Mouse (Mus musculus) left cerebral cortex, postnatal 4 days (tissue): ENCODE data around the gene Phb2. TPM values are rescaled to one million over a fixed set of nuclear protein-coding genes. Genes with fewer than 3 reads are reported as not detected.

ENCODE experiments used
- DNase-seq: peaks from one replicate; pipeline ENCODE4 v3.0.0-alpha.2; 2022
- intact Hi-C: fragments of 180-260 bp; cut with DNase I; formaldehyde crosslinking; loops from one replicate; pipeline ENCODE4 v1.15.1; 2025
- total RNA-seq, 2 experiments: library from RNA; stranded (reverse); gene quantifications; 2 replicates each; pipeline ENCODE4 v1.2.3; 2021

Gene Phb2
- total RNA-seq, 2 experiments from 2014 or later, result 169 to 170 TPM

DNA sequence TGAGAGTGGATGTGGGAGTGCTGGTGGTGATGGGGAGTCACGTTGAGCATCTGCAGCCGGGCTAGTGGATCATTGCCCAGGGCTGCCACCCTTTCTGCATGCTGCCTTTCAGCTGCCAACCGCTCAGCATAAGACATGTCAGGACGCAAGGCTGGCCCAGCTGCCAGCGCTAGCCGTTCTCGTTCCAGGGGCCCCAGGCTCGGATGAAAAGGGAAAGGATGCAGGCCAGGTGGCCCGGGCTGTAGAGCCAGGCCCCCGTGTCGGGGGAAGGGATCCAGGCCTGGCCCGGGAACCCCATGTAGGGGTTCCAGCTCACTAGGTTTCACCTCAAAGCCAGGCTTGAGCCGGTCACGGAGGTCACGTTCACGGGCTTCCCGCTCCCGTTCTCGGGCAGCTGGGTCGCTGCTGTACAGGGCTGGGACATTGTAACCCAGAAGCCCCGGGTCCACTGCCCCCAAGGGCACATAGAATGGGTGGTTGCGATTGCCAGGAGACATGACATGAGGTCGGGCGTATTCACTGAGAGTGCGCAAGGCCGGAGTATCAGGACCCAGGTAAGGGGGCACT is 32.7 kb downstream of the Phb2 start:
- peak; percentile 32 for DNase-seq
- intact Hi-C loops, result no loop called here

DNA sequence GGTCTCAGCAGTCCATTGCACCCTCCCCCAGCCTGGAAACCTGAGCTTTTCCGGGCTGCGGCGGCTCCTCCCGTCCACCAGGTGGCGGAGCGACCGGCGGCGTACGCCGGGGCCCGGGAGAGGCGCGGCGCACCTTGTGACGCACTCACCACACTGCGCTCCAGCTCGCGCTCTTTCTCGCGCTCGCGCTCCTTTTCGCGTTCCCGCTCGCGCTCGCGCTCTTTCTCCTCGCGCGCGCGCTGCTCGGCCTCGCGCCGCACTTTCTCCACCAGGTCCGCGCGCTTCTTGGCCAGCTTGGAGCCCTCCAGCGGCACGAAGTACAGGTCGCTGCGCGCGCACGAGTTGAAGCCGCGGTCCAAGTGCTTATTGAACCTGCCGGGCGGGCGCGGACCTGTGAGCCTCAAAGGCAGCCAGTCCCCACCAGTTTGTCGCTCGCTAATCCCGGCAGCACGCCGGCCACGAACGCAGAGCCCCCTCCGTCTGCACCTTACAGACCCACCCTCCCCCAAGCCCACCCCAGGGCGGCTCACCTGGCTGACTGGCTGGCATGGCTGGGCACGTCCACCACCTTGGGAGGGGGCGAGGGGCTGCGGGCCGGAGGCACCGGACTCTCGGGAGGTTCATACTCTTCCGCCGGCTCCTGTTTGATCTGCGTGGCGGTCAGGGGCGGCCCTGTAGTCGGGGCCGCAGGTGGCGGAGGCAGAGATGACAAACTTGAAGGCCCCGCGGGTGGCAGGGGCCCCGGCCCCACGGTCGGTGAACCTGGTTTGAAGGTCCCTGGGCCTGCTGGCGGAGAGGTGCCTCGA is 33.6 kb downstream of the Phb2 start:
- intact Hi-C loops, result no loop called here
- peak; percentile 96 for DNase-seq

DNA sequence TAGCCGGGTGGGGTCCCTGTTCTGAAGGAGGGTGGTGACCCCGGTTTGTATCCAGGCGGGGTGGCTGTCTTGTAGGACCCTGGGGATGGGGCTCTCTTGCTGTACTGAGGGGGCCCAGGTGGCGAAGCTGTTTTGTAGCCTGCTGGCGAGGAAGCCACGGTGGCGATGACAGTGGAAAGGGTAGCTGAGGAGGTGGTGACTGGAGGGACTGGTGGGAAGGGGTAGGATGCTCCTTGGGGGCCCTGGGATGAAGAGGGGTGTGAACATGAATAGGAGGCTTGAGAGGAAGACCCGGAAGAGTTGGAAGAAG is 34.1 kb downstream of the Phb2 start:
- no peak for DNase-seq
- intact Hi-C loops, result no loop called here

DNA sequence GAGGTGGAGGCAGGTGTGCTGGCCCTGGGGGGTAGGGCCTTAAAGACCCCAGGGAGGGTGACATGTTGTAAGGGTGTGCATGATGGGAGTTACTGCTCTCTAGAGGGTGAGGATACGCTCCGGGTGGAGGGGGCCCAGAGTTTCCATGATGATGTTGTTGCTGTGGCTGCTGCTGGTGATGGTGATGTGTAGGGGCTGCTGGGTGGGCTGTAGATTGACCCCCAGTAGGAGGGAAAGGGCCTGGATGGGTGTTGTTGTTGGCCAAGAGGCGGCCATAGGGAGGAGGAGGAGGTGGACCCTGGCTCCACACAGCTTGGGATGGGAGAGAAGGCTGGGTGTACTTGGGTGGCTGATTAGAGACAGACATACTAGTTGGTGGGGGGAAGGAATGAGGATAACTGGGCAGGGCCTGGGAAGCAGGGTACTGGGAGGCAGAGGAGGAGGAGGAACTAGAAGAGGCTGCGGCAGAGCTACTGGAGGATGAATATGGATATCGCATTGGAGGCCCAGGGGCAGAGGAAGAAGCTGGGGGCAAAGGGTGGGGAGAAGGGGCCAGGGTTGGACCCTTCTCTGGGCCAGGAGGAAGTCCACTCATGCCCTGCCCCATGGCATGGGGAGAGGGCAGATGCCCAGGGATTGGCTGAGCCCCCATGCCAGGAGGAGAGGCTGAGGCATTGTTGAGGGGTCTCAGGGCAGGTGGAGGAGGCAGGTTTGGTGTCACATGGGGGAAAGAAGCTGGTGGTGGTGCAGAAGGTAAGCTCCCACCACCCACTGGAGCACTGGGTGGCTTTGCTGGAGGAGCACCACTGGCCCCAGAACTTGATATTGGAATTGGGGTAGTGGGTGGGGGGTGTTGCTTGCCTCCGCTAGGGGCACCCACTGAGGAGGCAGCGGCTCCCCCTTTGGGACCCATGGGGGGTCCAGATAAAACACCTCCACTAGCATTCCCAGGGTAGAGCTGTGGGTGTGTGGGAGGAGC is 34.8 kb downstream of the Phb2 start:
- intact Hi-C loops, result no loop called here
- no peak for DNase-seq

DNA sequence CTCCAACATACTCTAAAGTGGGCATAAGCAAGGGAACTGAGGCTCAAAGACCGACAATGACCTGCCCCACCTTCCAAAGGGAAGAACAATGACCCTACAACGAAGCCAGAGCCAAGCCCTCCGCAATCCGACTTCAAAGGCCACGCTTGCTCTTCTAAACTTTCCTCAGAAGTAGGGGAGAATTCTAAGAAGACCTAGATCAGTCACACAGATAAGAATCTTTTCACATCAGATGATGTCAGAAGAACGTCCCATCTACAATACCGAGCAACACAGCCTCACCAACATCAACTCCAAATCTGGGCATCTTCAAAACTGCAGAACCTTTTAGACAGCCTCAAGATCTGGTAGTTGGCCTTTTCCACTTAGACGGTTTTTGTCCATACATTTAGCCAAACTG is 38.3 kb downstream of the Phb2 start:
- DNase-seq, result no peak
- intact Hi-C loops, result no loop called here

DNA sequence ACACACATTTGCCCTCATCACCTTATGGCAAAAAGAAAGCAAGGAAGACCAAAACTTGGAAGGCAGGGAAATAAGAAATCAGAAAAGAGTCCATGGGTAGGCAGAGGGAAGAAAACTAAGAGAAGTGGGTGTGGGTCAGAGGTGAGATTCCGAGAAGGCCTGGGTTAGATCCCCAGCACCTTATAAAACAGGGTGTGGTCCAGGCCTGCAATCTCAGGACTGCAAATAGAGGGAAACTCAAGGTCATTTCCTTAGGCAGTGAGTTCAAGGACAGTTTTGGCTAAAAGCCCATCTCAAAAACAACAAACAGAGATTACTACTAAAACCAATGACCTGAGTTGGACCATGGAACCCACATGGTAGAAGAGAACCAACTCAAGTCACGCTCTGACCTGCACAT is 41.7 kb downstream of the Phb2 start:
- no peak for DNase-seq
- intact Hi-C loops, result no loop called here

DNA sequence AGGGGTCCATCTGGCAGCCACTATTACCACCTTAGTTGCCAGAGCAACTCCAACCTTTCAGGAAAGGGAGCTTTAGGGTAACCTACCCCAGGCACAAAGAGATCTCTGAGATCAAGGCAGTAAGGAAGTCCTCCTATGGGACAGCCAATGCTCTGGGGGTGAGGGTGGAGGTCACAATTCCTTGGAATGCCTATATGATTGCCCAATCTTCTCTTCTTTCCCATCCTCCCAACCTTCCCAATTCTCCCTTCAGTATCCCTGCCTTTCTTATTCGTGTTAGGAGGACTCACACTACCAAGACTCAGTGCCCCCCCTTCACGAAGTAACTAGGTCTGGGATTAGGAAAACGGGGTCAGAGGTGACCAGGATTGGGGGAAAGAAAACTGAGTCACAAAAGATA is 43.2 kb downstream of the Phb2 start:
- DNase-seq, result no peak
- intact Hi-C loops, result loop anchor here (5.0 kb wide), 1 partner anchor 52 kb away; the partner anchor contains the start of gene Spsb2

DNA sequence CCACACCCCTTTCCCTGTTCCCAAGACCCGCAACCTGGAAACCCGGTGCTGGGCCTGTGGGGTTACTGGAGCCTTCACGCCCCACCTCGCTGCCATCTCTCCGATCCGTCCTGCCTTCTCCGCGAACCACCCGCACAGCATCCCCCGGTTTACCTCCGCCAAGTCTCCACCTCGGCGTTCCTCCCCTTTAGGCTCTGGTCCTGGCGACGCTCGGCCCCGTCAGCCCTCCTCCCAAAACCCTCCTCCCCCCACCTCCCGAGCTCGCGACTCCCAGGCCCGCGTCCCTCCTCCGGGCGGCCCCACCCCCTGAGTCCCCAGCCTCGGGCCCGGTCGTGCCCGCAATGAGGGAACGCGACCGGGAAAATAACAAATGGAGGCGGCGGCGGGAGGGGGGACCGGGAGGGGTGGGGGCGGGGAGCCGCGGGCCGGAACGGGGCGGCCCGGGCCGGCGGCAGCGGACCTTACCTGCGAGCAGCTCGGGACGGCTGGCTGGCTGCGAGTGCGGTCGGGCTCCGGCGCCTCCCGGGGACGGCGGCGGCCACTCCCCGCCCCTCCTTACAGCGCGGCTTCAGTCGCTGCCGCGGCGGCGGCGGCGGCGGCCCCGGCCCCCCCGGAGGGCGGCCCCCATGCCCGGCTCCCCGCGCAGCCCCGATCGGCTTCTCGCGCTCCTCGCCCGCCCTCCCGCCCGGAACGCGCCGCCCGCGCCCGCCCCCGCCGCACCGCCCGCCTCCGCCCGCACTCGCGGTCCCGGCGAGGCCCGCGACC is 43.9 kb downstream of the Phb2 start, which contains the start of the genes Gm45234 and Atn1:
TSS of gene Gm45234 (minus strand) at position 191 of the 765 bp plus-strand sequence.
TSS of gene Atn1 (minus strand) at position 694 of the 765 bp plus-strand sequence.
- intact Hi-C loops, result loop anchor here (5.0 kb wide), 1 partner anchor 51 kb away; the partner anchor contains the start of gene Spsb2
- peak; percentile 78 for DNase-seq

DNA sequence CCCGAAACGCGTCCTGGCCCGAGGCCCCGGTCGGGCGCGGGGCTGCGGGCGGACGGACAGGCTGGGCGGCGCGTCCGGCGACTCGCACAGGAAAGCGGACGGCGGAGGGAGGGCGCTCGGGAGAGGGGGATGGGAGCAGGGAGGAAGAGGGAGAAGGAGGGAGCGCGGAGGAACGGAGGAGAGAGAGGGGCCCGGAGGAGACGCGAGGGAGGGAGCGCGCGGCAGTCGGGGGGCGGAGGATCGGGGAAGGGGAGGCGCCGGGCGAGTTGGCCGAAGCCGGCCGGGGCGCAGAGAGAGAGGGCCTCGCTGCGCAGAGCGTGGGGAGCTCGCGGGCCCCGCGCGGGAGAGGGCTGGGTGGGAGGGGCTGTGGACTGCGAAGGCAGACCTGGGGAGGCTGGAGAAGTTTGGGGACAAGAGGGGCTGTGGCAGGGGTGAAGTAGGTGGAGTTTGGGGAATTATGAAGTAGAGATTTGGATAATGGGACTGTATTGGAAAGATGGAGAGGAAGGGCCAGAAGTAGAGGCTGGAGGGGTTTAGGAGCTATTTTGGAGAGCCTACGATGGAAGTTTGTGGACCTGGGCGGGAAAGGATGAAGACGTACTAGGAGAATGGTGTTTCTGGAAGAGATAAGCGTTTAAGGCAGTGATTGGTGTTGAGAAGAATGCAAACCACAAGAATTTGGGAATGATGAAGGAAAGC is 44.7 kb downstream of the Phb2 start:
- peak; percentile 90 for DNase-seq
- intact Hi-C loops, result loop anchor here (5.0 kb wide), 1 partner anchor 50 kb away; the partner anchor contains the start of gene Spsb2

DNA sequence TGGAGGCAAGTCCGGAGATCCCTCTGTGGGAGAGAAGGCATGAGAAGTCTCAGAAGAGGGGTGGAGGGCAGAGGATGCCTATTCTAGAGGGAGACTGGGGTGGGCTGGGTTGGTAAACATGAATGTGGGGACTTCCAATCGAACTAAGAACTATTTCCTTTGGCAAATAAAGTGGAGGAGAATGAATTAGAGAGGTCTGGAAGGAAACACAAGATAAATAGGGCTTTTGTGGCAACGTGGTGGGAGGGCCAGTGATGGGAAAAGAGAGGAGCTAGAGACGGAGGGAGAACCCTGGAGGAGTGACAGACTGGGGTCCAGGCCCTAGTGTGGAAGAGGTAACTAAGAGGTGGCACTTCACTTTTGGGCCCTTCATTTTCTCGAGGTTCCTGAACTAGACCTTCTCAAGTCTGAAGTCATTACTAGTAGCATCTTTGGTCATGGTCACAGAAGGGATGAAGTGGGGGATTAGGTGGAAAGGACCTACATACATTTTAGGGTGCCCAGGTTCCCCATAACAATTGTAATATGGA is 45.3 kb downstream of the Phb2 start:
- intact Hi-C loops, result loop anchor here (5.0 kb wide), 1 partner anchor 50 kb away; the partner anchor contains the start of gene Spsb2
- no peak for DNase-seq

DNA sequence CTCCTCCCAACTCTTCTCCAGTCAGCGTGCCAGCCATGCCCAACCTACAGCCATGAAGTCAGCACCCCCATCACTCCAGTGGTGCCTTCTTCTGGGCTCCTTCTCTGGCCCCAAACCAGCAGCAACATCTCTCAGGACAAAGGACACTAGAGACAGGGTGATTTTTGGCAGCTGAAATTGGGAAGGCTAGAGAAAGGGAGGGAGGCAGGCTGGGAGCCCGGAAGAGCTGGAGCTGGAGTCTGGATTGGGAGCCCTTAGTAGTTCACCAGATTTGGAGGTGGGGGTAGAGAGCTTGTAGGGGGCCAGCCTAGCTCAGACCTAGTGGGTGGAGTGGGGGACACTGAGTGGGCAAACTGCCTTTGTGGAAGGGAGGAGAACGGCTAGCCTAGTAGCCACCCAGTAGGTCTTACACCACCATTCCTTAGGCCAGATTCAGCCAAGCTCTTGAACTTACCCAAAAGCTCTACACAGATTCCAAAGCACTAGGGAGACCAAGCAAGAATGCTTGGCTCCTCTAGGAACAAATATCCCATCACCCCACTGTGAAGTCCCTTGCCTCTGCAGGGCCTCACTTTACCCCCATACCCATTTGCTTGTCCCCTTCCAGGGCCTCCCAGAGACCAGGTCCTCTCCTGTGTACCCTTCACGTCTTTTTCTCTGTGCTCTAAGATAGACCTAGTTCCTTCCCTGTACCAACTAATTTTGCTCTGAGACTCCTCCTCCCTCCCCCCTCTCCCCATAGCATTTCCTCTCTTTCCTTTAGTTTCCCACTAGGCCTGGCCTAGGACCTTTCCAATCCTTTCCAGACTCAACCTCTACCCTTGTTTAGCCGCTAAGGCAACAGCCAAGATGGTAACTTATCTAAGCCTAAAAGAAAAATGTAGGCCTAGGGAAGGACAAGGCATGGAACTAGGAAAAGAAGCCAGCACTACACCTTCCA is 46.0 kb downstream of the Phb2 start:
- DNase-seq, result peak; percentile 67
- intact Hi-C loops, result loop anchor here (5.0 kb wide), 1 partner anchor 49 kb away; the partner anchor contains the start of gene Spsb2

DNA sequence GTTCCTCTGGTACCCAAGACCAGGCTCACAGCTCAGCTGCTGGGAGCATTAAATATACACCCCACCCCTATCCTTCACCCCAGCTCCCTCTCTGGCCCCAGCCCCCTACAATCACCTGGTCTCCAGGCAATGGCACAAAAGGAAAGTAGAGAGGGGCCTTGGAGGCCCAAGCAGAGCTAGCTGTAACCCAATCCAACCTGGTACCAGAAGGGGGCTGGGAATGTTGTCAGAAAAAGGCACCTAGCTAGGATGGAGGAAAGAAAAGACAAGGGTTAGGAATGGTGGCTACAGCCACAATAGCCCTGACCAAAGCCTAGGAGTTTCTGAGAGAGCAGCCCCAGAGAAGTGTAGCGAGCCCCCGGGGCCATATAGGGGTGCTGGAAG is 46.7 kb downstream of the Phb2 start:
- no peak for DNase-seq
- intact Hi-C loops, result loop anchor here (5.0 kb wide), 1 partner anchor 48 kb away; the partner anchor contains the start of gene Spsb2

DNA sequence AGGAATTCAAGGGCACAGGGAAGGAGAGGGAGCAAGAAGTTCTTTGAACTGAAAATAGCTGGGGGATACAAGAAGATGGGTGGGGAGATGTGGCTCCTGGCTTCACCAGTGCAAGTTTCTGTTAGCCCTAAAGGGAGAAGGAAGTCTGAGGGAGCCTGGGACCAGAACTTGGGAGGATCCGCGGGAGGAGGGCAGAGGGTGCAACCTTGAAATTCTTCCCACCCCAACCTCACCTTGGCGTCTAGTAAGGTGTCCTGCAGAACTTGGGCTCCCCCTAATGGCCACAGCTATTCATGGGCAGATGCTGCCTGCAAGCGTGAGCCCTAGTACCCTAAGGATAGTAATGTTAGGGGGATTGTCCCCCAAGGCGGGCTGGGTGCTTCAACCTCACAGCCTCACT is 47.1 kb downstream of the Phb2 start:
- peak; percentile 86 for DNase-seq
- intact Hi-C loops, result loop anchor here (5.0 kb wide), 1 partner anchor 48 kb away; the partner anchor contains the start of gene Spsb2

DNA sequence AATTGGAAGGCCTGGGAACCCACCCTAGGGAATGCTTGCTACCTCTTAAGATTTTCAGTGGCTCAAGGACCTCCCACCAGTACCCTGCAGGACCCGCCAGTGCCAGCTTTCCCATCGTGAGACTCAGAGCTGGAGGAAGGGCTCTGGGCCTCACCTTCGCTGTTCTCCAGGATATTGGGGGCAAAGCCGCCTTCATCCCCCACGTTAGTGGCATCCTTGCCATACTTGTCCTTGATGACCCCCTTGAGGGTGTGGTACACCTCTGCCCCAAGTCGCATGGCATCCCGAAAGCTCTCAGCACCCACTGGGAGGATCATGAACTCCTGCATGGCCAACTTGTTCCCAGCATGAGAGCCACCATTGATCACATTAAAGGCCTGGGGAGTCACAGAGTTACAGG is 53.8 kb downstream of the Phb2 start:
- intact Hi-C loops, result no loop called here
- DNase-seq, result no peak
